Mouse (Mus musculus) lung, adult 18-20 months (tissue): ENCODE measurements around the gene Hnrnph1.

Source experiments
- DNase-seq, 2 experiments: peaks; one replicate each; pipeline ENCODE4 v3.0.0; 2022; ENCODE audit warnings: mixed read lengths in 2 of 2

Hnrnph1 gene

DNA sequence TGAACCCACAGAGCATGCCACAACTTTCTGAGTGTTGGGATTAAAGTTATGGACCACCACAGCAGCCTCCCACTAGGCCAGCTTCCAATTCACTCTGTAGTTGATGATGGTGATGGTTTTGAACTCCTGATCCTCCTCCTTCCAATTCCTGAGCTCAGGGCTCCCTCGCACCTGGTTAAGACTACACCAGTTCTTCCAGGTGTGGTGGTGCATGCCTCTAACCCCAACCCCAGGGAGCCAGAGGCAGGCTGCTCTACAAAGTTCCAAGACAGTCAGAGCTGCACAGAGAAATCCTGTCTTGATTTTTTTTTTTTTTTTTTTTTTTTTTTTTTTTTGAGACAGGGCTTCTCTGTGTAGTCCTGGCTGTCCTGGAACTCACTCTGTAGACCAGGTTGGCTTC lies 3.2 kb upstream of the Hnrnph1 start:
- no peak for DNase-seq

DNA sequence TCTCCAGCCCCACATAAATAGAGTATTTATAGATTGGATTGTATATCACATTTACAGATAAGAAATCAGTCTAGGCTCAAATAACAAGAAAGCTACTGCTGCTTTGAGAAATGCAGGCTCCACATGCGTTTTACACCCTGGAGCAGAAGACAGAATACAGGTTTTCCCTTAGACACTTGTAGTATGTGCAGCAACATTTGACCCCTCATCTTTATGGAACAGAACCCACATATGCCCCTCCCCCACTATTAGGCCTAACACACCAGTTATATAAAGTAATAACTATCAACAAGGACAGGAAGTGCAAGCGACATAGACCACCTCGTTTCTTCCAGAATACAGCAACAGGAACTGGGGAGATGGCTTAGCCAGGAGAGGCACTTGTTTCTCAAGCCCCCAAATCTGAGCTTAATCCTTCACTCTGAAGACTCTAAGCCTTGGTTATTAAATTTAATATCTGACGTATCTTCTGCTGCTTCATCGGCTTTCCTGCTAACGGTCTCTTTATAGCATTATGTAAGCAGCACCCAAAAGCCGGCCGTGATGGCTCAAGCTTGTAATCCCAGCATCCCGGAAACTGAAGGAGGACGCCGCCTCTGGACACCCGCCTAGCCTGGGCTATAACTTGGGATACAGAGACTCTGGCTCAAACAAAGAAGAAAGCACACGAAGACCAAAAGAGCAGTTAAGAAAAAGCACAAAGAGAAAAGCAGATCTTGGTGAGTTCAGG lies 2.3 kb upstream of the Hnrnph1 start:
- DNase-seq = no peak

DNA sequence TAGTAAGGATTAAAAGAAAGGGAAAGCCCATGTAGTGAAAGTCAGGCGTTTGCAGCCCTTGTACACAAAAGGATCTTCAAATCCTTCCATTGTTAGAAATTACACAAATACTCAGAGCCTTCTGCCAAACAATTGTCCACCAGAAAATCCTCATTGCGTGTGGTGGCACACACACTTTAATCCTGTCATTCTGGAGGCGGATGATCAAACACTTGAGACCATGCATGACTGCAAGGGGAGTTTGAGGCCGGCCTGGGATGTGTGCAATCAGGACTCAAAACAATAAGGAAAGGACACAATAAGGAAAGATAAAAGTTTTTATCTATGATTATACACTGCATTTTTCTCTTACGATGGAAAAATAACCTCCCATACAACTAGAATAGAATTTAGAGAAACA lies 1.4 kb upstream of the Hnrnph1 start:
- no peak for DNase-seq

DNA sequence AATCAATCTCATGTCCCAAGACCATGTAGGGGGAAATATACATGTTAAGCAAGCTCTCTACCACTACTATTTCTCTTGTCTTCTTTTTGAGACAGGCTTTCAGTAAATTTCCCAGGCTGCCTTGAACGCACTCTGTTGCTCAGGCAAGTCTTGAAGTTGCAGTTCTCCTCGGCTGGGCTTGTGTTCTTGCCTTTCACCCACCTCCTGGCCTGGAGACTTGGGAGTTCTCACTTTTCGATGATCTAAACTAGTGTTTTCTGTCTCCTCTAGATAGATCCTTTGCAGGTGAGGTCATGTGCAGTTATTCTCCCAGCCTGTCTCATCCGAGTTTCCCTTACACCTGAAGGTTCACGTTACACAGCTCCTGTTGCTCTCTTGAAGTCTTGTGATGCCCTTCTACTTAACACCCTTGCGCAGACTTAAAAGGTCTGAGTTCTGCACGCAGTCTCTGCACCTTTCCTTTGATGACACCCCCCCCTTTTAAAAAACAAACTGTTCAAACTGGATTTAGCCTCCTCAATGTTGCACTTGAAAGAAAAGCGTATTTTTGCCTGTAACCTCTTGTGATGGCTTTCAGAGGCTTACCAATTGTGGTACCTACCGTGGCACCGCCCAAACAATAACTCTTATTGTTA lies 517 bp upstream of the Hnrnph1 start:
- no peak for DNase-seq

DNA sequence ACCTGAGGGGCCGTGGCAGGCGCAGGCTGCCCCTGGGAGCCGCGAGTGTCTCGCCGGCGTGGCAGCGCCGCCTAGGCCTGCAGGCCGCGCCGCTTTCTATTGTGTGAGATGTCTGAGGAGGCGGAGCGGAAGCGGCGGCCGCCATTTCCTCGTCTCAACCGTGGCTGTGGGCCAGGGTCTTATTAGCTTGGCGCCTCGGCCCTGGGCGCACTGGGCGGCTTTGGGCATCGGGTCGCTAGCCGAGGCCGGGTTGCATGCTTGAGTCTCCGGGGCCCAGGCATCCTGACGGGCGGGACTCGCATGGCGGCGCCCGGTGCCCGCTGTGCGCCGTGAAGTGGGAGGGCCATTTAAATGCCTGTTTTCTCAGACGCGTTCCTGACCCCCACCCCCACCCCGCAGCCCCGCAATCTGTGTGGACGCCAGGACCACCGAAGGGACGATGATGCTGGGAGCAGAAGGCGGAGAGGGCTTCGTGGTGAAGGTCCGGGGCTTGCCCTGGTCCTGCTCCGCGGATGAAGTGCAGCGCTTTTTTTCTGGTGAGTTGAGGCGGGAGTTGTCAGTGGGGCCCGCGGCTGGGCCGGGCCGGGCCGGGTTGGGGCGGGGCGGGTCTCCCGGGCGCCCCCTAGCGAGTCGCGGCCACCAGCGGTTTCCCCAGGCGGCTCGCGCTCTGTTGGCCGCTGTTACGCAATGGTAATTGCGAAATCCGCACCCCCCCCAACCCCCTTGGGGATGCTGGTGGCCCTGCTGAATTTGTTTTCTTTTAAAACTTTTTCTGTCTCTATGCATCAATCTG lies 1.3 kb downstream of the Hnrnph1 start:
- DNase-seq = peak; percentile 85 to 90

DNA sequence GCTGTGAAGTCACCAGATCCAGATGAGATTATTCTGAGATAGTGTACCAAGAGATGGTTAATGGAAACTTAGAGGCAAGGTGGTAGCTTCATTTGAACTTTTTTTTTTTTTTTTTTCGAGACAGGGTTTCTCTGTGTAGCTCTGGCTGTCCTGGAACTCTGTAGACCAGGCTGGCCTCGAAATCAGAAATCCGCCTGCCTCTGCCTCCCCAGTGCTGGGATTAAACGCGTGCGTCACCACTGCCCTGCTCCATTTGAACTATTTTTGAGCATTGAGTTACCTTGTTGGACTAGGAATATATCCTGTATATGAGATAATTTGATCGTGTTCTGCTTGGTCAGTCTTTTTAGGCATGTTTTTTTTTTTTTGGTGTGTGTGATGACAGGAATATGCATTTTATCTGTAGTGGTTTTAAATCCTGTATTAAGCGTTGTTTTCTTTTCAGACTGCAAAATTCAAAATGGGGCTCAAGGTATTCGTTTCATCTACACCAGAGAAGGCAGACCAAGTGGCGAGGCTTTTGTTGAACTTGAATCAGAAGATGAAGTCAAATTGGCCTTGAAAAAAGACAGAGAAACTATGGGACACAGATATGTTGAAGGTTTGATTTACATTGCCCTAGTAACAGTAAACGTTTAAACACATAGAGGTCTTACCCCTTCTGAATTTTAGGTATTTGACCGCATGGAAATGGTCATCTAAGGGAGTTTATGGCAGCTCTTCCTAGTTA lies 2.4 kb downstream of the Hnrnph1 start:
- DNase-seq = no peak

DNA sequence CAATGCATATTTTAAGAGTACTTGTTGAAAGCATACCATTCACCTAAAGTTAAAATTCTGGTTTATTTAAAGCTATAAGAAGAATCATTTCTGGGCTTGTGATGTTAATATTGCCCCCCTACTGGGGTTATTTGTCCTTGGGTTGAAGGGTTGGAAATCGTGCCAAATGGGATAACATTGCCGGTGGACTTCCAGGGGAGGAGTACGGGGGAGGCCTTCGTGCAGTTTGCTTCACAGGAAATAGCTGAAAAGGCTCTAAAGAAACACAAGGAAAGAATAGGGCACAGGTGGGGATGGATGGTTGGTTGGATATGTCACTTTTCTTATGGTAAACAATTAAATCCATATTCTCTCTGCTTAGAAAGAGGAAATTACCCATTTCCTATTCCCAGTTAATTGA lies 4.5 kb downstream of the Hnrnph1 start:
- DNase-seq = no peak

DNA sequence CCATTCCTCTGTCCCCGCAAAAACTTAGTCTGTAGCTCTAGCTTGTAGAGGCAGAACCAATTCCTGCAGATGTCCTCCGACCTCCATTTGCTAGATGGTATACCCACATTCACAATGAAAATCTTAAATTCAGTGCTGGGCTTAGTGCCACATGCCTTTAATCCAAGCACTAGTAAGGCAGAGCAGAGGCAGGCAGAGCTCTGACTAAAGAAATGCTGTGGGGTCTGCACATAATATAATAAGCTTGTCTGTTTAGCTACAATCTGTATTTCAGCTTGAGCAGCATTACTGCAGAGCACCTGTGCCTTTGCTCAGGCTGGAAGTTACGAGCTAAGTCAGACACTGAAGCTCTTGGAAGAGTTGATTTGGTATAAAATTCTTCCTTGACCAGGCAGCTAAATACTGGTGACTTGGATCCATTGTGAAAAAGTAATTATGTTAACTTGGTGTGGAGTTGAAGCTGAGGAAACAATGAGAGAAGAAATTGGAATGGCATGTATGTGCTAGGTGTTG lies 10.4 kb downstream of the Hnrnph1 start:
- no peak for DNase-seq

DNA sequence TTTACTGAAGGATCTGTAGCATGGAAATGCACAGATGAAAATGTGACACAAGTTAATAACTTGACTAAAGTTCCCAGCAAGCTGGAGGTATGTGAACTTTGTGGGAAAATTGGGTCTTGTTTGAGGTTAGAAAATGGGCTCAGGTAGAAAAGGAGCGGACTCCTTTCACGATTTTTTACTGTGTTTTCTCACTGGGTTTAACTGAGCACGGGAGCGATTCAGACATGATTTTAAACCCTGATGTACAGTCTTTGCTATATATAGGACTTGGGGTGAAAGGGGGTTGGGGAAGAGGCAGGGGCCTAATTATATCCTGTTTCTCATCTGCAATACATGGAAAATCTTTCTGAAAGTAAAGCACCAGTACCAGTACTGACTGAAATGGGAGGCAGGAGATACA lies 10.9 kb downstream of the Hnrnph1 start:
- DNase-seq = no peak

DNA sequence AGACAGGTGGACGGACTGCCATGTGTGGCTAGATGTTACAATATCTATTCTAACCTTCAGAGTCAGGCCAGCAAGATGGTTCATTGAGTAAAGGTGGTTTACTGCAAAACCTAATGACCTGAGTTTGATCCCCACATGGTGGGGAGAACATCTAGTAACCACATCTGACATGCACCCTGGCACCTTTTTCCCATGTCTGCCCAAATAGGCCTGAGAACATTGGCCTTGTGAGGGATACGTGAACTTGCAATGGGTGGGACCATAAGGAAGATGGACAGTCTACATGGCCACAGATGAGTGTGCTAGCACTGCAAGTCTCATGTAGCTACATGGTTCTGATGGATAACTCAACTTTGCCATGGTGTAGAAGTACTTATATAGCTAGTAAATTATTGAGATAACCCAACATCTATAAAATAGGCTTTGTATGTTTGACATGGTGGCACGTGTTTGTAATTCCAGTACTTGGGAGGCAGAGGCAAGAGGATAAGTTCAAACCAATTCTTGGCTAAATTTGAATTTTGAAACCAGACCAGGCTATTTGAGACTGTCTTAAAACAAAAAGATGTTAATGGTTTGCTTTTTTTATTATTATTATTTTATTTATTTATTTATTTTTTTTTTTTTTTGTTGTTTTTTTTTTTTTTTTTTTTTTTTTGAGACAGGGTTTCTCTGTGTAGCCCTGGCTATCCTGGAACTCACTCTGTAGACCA lies 11.6 kb downstream of the Hnrnph1 start:
- DNase-seq = no peak

DNA sequence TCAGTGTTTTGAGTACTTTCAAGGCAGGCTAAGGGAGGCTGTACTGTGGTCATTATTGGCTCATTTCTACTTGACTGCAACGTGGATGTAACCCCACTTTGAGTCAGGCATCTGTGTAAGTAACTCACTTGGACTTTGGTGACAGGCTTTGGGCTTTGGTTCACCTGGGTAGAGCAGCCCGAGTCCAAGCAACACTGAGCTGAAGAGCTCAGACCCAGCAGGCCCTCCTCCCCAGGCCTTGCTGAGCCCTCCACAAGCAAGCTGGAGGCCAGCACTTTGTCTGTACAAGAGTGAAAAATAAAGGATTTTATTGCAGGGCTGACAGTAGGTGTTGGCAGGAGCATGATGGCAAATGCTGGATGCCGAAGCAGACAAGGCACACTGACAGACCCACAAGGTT lies 12.2 kb downstream of the Hnrnph1 start:
- DNase-seq = no peak

DNA sequence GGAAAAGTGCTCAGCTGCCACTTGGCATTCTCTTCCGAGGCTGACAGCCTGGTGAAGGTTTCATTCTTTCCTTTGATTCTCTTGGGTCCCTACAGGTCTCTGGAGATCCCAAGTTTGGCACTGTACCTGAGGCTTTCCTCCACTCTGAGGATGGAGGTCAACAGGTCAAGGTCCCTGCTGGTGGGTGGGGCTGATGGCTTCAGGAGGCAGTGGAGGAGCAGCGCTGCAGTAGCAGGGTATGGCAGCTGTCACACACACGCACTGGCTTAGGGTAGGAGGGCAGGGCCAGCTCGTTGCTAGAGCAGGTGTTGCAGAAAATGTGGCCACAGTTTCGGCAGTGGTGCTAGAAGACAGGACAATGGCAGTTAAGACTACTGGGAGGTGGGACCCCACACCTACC lies 12.8 kb downstream of the Hnrnph1 start:
- no peak for DNase-seq

DNA sequence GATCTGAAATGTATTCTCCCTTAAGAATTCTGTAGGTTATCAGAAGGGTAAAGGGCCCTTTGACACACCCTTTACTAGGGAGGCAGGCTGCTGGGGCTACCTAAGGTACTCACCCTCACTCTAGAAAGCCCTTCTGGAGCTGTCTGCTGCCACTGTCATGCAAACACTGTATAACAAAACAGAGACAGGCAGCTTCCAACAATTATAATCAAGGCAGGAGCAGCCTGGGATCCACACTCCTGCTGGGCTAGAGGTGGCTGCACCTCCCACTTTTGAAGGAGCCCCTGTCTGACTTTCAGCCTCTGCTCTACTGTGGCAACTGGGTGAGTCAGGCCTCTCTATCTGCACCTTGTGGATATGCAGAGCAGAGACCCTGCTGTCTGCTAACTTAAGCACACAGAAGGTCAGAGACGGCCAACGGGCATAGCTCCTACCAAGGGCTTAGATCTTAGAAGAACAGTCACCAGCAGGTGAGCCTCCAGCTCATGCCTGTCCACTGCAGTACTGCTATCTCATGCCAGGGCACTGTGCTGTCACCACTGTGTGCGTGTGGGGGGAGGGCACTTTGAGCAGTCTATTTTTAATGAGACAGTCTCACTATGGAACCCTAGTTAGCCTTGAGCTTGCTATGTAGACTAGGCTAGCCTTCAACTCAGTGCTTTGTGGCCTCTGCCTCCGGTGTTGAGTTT lies 14.6 kb downstream of the Hnrnph1 start:
- DNase-seq = no peak

DNA sequence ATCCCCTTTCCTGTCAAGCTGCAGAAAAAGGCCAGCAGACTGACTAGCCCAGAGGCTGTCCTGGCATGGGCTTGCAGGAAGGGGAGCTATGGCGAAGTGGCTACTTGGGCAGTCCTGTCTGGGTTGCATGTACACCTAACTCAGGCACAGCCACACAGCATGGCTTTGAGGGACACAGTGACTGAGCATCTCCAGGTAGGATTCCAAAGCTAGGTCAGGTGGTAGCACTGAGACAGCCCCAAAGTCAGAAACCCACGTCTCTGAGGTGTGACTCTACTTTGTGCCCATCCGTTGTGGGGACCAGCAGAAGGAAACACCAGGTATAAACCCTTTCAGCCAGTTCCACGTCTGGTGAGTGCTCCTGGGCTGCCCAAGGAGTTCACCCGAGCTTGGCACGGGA lies 16.5 kb downstream of the Hnrnph1 start:
- DNase-seq = no peak

DNA sequence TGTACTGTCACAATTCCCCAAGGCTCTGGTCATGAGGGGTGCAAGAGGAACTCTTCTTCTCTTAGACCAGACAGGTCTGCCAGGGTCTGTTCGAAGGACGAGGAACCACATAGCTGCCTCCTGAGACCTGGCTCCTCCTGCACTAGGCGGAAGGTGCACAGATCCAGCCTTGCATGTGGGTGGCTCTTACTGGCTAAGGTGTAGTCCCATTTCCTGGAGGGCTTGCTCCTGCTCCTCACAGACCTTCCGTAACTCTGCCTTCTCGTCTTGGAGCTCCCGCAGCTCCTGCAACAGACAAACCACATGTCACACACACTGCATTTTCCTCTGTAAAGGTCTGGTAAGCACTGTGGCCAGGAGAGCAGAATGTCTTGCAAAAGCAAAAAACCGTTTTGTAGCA lies 17.9 kb downstream of the Hnrnph1 start:
- no peak for DNase-seq

DNA sequence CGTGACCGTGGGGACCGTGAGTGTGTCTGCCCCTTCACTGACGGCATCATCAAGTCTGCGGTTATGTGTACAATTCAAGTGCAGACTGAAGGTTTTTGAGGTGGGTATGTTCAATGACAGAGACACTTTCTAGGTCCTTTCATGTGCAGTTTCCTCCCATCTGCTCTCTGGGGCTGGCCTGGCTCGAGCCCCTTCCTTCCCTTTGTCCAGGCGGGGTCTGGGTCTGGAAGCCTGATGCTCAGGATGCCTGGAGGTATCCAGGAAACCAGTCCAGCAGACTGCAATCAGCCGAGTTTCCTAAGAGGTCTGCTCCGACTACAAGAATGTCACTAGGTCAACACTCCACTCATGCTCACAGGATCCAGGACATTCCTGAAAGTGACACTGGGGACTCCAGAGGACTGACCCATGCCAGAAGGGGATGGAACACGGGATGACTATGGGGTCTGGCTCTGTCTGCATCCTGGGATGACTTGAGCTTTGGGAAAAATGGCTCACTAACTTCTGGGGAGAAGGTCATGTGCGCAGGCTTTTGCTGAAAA lies 20.0 kb downstream of the Hnrnph1 start:
- DNase-seq = no peak

DNA sequence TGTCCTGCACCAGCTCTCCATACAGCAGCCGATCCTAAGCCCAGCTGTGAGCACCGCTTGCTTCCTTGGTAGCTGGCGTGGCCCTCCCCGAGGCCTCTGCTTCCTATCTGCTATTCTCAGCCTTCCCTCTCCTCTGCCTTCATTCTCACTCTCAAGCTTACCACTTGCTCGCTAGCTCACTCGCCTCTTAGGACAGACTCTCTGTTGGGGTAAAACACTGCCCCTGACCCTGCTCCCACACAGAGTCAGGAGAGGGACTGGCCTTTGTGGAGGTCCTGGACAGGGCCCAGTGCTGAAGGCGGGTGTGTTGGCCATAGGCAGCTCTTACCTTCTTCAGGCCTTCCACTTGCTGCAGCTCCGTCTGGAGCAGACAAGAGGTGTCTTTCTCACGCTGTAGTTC lies 20.5 kb downstream of the Hnrnph1 start:
- DNase-seq = no peak

DNA sequence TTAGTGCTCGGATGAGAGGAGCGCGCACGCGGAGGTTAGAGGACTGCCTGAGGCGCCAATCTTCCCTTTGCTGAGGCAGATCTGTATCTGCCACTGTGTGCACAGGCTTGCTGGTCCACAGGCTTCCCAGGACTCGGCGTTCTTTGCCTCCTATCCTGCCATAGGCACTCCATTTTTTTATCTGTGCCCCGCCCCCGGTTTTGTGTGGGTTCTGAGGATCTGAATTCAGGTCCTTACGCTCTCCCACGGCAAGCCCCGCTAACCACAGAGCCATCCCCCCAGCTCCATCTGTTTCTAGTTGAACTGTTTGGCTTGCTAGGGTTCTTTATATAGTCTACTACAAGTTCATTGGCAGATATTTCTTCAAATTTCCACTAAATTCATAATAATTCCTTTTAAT lies 22.0 kb downstream of the Hnrnph1 start:
- DNase-seq = no peak

DNA sequence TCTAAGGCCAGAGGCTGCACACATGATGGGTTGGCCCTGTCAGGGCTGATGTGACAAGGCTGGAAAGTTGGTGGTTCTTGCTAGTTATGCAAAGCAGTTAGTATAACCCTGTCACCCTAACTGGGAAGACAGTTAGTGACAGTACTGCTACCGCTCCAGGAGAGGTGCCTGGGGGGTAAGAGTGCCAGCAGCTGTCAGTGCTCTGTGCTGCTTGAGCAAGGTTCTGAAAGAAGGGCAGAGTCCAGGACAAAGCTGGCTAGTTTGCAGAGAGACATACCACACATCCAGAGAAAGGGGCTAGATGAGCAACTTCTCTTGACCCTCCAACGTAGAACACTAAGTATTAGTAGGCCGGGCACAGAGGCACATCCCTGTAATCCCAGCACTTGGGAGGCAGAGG lies 25.7 kb downstream of the Hnrnph1 start:
- DNase-seq = no peak

DNA sequence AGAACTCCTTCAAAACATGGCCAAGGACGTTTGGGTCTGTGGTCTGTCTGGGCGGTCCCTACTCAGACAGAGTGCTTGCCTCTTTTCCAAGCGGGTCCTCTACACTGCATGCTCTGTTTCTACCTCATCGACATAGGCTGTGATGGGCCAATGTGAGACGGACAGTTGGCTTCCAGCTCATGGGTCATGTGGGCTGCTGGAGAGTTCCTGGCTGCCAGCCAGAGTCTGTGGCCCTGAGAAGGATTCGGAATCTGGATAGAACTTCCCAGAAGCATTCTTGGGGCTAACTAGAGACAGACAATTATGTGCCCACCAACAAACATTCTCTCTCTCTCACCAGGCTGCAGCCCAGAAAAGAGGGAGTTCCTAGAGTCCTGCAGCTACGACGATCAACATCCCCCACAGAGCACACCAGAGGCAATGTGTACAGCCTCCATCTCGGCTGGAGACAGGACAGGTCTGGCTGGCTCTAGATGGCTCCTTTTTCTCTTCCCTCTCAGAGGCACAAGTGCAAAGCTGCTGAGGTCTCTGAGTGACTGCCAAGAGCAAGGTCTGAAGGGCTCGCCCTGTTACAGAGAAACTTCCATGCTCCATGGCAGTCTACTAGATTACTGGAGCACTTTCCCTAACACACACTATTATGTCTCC lies 26.7 kb downstream of the Hnrnph1 start:
- no peak for DNase-seq

DNA sequence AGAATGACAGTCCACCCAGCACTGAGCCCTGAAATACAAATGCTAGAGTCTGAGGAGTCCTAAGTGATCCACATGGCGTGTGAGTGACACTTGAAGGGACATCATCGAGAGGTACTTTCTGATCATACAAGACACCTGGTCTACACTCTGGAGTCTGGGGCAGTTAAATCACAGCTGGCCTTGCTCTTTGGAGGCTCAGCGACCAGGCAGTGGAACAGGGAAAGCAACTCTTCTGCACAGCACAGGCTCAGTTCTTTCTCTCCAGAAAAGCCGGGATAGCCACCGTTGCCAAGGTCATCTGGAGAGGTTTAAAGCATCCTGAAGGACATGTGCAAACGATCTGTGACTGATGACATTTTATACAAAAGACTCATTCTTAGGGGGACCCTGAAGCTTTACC lies 30.4 kb downstream of the Hnrnph1 start:
- no peak for DNase-seq
